13 mouse cellular contexts compared by ENCODE assay signal in the genomic region with DNA sequence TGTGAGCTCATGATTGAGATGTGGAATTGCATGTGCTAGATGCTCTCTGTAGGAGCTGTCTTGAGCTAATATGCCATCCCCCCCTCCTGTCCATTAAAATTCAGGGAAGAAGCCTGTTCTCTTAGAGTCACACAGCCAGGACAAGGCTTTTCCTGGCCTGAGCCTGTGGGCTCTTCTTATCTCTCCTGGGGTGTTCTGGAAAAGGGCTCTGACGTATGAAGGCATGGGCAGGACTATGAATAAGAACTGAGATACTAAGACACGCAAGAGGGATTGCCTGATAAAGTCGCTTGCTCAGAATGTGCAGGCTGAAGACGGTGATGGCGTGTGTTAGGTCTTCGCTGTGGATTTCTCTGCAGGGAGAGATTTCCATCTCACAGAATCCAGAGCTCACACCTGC.
"Had no signal": no experiment of that assay in that cellular context is flagged by ENCODE, and none has a peak within 500 bp of the region (broad histone marks: within the 10 kb centered on the region; RNA-seq: fewer than 3 reads in every experiment).

No protein-coding gene starts in this region.

- H3K36me3 ChIP-seq: kidney, embryonic 15.5 days; liver, embryonic 13.5 days had no signal

- H3K9ac ChIP-seq: kidney, embryonic 15.5 days; liver, embryonic 13.5 days had no signal

- H3K4me1 ChIP-seq: liver, embryonic 13.5 days had no signal

- H3K9me3 ChIP-seq: kidney, embryonic 15.5 days; liver, embryonic 13.5 days had no signal

- H3K4me3 ChIP-seq: kidney, embryonic 15.5 days; left cerebral cortex, adult 2 months; liver, embryonic 13.5 days had no signal

- DNase-seq: kidney, adult 8-10 months; kidney, postnatal 10 days; kidney, postnatal 4 days; layer of hippocampus, postnatal 36 days; liver, embryonic 13.5 days; lung, adult 2 months; lung, postnatal 14 days; lung, postnatal 4 days; midbrain, embryonic 14.5 days; thymus, adult 18-20 months; thymus, postnatal 36 days had no signal

- H3K4me2 ChIP-seq: kidney, embryonic 15.5 days; liver, embryonic 13.5 days had no signal

- H3K27ac ChIP-seq: kidney, embryonic 15.5 days; left cerebral cortex, adult 2 months; liver, embryonic 13.5 days had no signal

- H3K27me3 ChIP-seq: kidney, embryonic 15.5 days; liver, embryonic 13.5 days had no signal
